Mouse (Mus musculus) embryo, embryonic 11.5 days (tissue): ENCODE results near the gene Glud1.

Experiments used
- DNase-seq: peaks from one replicate; pipeline ENCODE4 v3.0.0-alpha.2; 2012; ENCODE audit warnings: low read depth, low spot score

Glud1 gene

GRCm38 (mm10) chr14:34378560-34379331 is 68.2 kb downstream of the Glud1 start:
- peak; percentile 34 for DNase-seq

GRCm38 (mm10) chr14:34382921-34383704 is 72.6 kb downstream of the Glud1 start:
- no peak for DNase-seq

- no peak for DNase-seq
Observed at GRCm38 (mm10) chr14:34393295-34393694, 82.8 kb downstream of the Glud1 start.
